Mouse (Mus musculus): Measurements from ENCODE around the gene Ctxn1.
"Not testable (repeated sequence)": the region's sequence is repeated elsewhere in the genome, so short reads cannot be mapped to it uniquely, and the experiment has no call there.

GRCm38 (mm10) chr8:4255471-4255870 lies 3.6 kb downstream of the Ctxn1 start:
- TF ChIP-seq CTCF (IDR thresholded peaks at IDR 0.05; ENCODE audit: low read depth, low read length); POLR2AphosphoS5 (IDR thresholded peaks at IDR 0.05; ENCODE audit: insufficient replicate concordance, low read depth, low read length); GATA1 (IDR thresholded peaks at IDR 0.05; ENCODE audit: borderline replicate concordance, low read length); TAL1 (conservative IDR thresholded peaks at IDR 0.05; ENCODE audit: low read depth, low read length): not testable (repeated sequence)

Measured in G1E (cell line).